Mouse (Mus musculus): ENCODE data around the gene Efna2. TPM values are rescaled to one million over a fixed set of nuclear protein-coding genes. Genes with fewer than 3 reads are reported as not detected.

The Efna2 gene
- polyA plus RNA-seq, 1 experiment, result 1.3 TPM

GRCm38 (mm10) chr10:80160455-80161371 is 18.6 kb upstream of the Efna2 start:
- DNase-seq (ENCODE audit: low read depth in 1 of 2, low spot score in 2 of 2), result peak in 1 of 2 experiments; percentile 61
- TF ChIP-seq POLR2A (IDR thresholded peaks at IDR 0.05; ENCODE audit: low read depth, low read length), result no peak
- TF ChIP-seq CTCF (IDR thresholded peaks at IDR 0.05; ENCODE audit: extremely low read depth, insufficient read depth, insufficient read length, insufficient replicate concordance), result no peak
- Histone ChIP-seq H3K4me1 (ENCODE audit: control insufficient read depth, insufficient read depth, insufficient read length) (peaks cover 64% of the 10 kb centered on the region), H3K27ac (ENCODE audit: insufficient read depth, low read length) (peak overlapping the region; percentile 91), H3K4me3 (ENCODE audit: extremely low read depth, insufficient read depth, insufficient read length) (peak overlapping the region; percentile 56), H3K27me3 (ENCODE audit: control insufficient read depth, insufficient read depth, low read length) (no peaks in the 10 kb centered on the region), H3K36me3 (ENCODE audit: control insufficient read depth, insufficient read depth, low read length) (peaks cover 15% of the 10 kb centered on the region)
- WGBS, result 3% methylated on average over 33 of the region's 33 CpGs

DNA sequence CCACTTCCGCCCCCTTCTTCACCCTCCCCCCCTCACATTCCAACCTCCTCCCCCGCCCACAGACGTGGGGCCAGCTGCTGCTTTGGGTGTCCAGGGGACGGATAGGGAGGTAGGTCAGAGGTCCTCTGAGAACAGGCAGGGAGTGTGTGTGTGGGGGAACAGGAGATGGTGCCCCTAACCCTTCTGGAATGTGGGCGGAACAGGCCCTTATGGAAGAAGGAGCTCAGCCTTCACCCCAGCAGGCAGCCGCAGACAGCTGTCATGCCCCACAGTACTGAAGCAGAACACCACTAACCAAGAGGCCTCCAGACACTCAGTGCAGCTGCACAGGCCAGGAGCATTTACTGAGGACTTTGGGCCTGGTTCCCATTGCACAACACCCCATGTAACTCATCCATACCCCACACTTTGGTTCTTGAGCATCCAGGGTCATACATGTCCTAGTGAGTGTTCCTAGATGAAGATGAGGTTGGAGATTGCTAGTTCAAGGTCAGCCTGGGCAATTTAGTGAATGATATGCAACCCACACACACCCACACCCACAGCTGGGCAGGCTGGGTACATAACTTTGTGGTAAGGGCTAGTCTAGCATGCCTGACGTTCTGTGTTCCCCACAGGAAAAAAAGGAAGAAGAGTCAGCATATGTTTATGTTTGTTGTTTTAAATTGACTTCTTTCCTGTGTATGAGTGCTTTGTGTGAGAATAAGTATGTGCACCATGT is 17.6 kb upstream of the Efna2 start:
- Histone ChIP-seq H3K27ac (ENCODE audit: insufficient read depth, low read length) (peak overlapping the region; percentile 70), H3K27me3 (ENCODE audit: control insufficient read depth, insufficient read depth, low read length) (no peaks in the 10 kb centered on the region), H3K36me3 (ENCODE audit: control insufficient read depth, insufficient read depth, low read length) (peaks cover 6% of the 10 kb centered on the region), H3K4me3 (ENCODE audit: extremely low read depth, insufficient read depth, insufficient read length) (no peak overlapping the region), H3K4me1 (ENCODE audit: control insufficient read depth, insufficient read depth, insufficient read length) (peaks cover 59% of the 10 kb centered on the region)
- DNase-seq (ENCODE audit: low read depth in 1 of 2, low spot score in 2 of 2), result no peak
- 18% methylated on average over 7 of the region's 7 CpGs for WGBS
- TF ChIP-seq POLR2A (IDR thresholded peaks at IDR 0.05; ENCODE audit: low read depth, low read length) (no peak), CTCF (IDR thresholded peaks at IDR 0.05; ENCODE audit: extremely low read depth, insufficient read depth, insufficient read length, insufficient replicate concordance) (no peak)

DNA sequence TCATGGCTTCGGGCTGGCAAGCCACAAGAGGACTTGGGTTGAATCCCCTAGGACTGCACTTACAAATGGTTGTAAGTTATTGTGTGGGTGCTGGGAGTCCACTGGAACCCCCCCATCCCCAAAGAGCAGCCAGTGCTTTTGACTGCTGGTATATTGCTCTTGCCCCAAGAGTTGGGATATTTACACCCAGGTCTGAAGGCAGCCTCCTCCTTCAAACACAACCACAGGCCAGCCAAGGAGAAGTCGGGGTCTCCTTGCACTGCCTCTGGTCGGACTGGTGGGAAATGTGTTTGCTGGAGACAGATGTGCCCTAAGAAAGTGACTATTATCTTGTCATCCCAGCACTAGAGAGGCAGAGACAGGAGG is 17.1 kb upstream of the Efna2 start:
- no peak for TF ChIP-seq POLR2A (IDR thresholded peaks at IDR 0.05; ENCODE audit: low read depth, low read length)
- no peak for TF ChIP-seq CTCF (IDR thresholded peaks at IDR 0.05; ENCODE audit: extremely low read depth, insufficient read depth, insufficient read length, insufficient replicate concordance)
- Histone ChIP-seq H3K27me3 (ENCODE audit: control insufficient read depth, insufficient read depth, low read length) (no peaks in the 10 kb centered on the region), H3K36me3 (ENCODE audit: control insufficient read depth, insufficient read depth, low read length) (peaks cover under 1% of the 10 kb centered on the region), H3K4me3 (ENCODE audit: extremely low read depth, insufficient read depth, insufficient read length) (no peak overlapping the region), H3K27ac (ENCODE audit: insufficient read depth, low read length) (peak overlapping the region; percentile 70), H3K4me1 (ENCODE audit: control insufficient read depth, insufficient read depth, insufficient read length) (peaks cover 58% of the 10 kb centered on the region)
- WGBS, result 71% methylated on average over 3 of the region's 3 CpGs
- DNase-seq (ENCODE audit: low read depth in 1 of 2, low spot score in 2 of 2), result no peak

DNA sequence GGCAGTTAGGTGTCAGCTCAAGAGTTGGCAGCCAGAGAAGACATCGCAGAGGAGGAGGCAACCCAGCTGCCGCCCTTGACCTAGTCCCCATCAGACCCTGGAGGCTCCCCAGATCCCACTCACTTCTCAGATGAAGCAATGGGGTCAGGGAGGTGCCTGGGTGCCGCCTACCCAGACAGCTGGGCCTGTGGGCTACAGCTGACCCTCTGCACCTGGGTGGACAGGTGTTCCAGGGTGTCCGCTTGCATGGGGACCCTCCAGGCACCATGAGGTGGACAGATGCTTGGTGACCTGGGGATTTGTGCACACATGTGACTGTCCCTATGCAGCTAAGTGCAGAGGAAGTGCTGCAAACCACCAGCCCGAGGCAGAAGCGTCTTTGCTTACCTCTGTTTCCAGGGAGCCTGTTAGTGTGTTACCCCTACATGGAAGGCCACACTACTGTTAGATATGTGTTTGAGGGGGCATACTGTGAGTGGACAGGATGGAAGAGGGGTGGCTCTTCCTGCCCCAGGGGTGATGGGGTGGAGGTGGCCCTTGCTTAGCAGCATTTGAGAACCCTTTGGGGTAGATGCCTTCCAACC is 16.5 kb upstream of the Efna2 start:
- Histone ChIP-seq H3K36me3 (ENCODE audit: control insufficient read depth, insufficient read depth, low read length) (no peaks in the 10 kb centered on the region), H3K4me1 (ENCODE audit: control insufficient read depth, insufficient read depth, insufficient read length) (peaks cover 54% of the 10 kb centered on the region), H3K27me3 (ENCODE audit: control insufficient read depth, insufficient read depth, low read length) (no peaks in the 10 kb centered on the region), H3K27ac (ENCODE audit: insufficient read depth, low read length) (peak overlapping the region; percentile 70), H3K4me3 (ENCODE audit: extremely low read depth, insufficient read depth, insufficient read length) (no peak overlapping the region)
- 54% methylated on average over 6 of the region's 6 CpGs for WGBS
- TF ChIP-seq CTCF (IDR thresholded peaks at IDR 0.05; ENCODE audit: extremely low read depth, insufficient read depth, insufficient read length, insufficient replicate concordance) (no peak), POLR2A (IDR thresholded peaks at IDR 0.05; ENCODE audit: low read depth, low read length) (no peak)
- no peak for DNase-seq (ENCODE audit: low read depth in 1 of 2, low spot score in 2 of 2)

- H3K36me3 ChIP-seq (ENCODE audit: control insufficient read depth, insufficient read depth, low read length), result no peaks in the 10 kb centered on the region
- 90% methylated on average over 8 of the region's 8 CpGs for WGBS
- H3K27me3 ChIP-seq (ENCODE audit: control insufficient read depth, insufficient read depth, low read length), result no peaks in the 10 kb centered on the region
- TF ChIP-seq POLR2A (IDR thresholded peaks at IDR 0.05; ENCODE audit: low read depth, low read length), result no peak
- TF ChIP-seq CTCF (IDR thresholded peaks at IDR 0.05; ENCODE audit: extremely low read depth, insufficient read depth, insufficient read length, insufficient replicate concordance), result no peak
- no peak for DNase-seq (ENCODE audit: low read depth in 1 of 2, low spot score in 2 of 2)
- H3K4me1 ChIP-seq (ENCODE audit: control insufficient read depth, insufficient read depth, insufficient read length), result peaks cover 52% of the 10 kb centered on the region
- H3K27ac ChIP-seq (ENCODE audit: insufficient read depth, low read length), result no peak overlapping the region
- no peak overlapping the region for H3K4me3 ChIP-seq (ENCODE audit: extremely low read depth, insufficient read depth, insufficient read length)
These were observed 15.6 kb upstream of the Efna2 start for GRCm38 (mm10) chr10:80163721-80164120.

GRCm38 (mm10) chr10:80164161-80164997 is 14.9 kb upstream of the Efna2 start:
- TF ChIP-seq CTCF (IDR thresholded peaks at IDR 0.05; ENCODE audit: extremely low read depth, insufficient read depth, insufficient read length, insufficient replicate concordance) (no peak), POLR2A (IDR thresholded peaks at IDR 0.05; ENCODE audit: low read depth, low read length) (no peak)
- no peaks in the 10 kb centered on the region for H3K27me3 ChIP-seq (ENCODE audit: control insufficient read depth, insufficient read depth, low read length)
- peak overlapping the region; percentile 64 for H3K27ac ChIP-seq (ENCODE audit: insufficient read depth, low read length)
- peaks cover 47% of the 10 kb centered on the region for H3K4me1 ChIP-seq (ENCODE audit: control insufficient read depth, insufficient read depth, insufficient read length)
- no peak for DNase-seq (ENCODE audit: low read depth in 1 of 2, low spot score in 2 of 2)
- H3K4me3 ChIP-seq (ENCODE audit: extremely low read depth, insufficient read depth, insufficient read length), result peak overlapping the region; percentile 46; the same call in 1 of the 2 replicates
- H3K36me3 ChIP-seq (ENCODE audit: control insufficient read depth, insufficient read depth, low read length), result no peaks in the 10 kb centered on the region
- WGBS, result 17% methylated on average over 44 of the region's 44 CpGs

All from spleen, adult 2 months (tissue).